Mouse (Mus musculus): ENCODE results near the gene Tigd3.
A peak's percentile ranks its signal among the peaks of the same experiment; 100 is the strongest.
"Not testable (repeated sequence)": the region's sequence is repeated elsewhere in the genome, so short reads cannot be mapped to it uniquely, and the experiment has no call there.

Tigd3 gene

GRCm38 (mm10) chr19:5922119-5922942 lies 28.4 kb upstream of the Tigd3 start:
- no peak for DNase-seq (ENCODE audit: low spot score in 2 of 2)

GRCm38 (mm10) chr19:5921715-5922114 lies 27.8 kb upstream of the Tigd3 start:
- no peak for DNase-seq (ENCODE audit: low spot score in 2 of 2)

GRCm38 (mm10) chr19:5913007-5913719 lies 19.2 kb upstream of the Tigd3 start, which contains the start of gene Dpf2:
TSS of gene Dpf2 (minus strand) at chr19:5913010.
- no peak for DNase-seq (ENCODE audit: low spot score in 2 of 2)

- peak; percentile 98 to 100 for DNase-seq (ENCODE audit: low spot score in 2 of 2)
These were observed 18.4 kb upstream of the Tigd3 start for GRCm38 (mm10) chr19:5912103-5913006.

GRCm38 (mm10) chr19:5911430-5912102 lies 17.6 kb upstream of the Tigd3 start:
- no peak for DNase-seq (ENCODE audit: low spot score in 2 of 2)

- DNase-seq (ENCODE audit: low spot score in 2 of 2), result no peak
These were observed 16.3 kb upstream of the Tigd3 start for GRCm38 (mm10) chr19:5910221-5910620.

GRCm38 (mm10) chr19:5907275-5907674 lies 13.3 kb upstream of the Tigd3 start:
- no peak for DNase-seq (ENCODE audit: low spot score in 2 of 2)

GRCm38 (mm10) chr19:5893282-5894001 lies 507 bp downstream of the Tigd3 start:
- no peak for DNase-seq (ENCODE audit: low spot score in 2 of 2)

GRCm38 (mm10) chr19:5892735-5893134 lies 1.2 kb downstream of the Tigd3 start:
- DNase-seq (ENCODE audit: low spot score in 2 of 2), result no peak

GRCm38 (mm10) chr19:5892262-5892661 lies 1.7 kb downstream of the Tigd3 start:
- no peak for DNase-seq (ENCODE audit: low spot score in 2 of 2)

GRCm38 (mm10) chr19:5891521-5892258 lies 2.3 kb downstream of the Tigd3 start:
- DNase-seq (ENCODE audit: low spot score in 2 of 2), result no peak

GRCm38 (mm10) chr19:5889211-5889610 lies 4.7 kb downstream of the Tigd3 start:
- no peak for DNase-seq (ENCODE audit: low spot score in 2 of 2)

- DNase-seq (ENCODE audit: low spot score in 2 of 2), result no peak
These were observed 6.6 kb downstream of the Tigd3 start for GRCm38 (mm10) chr19:5887234-5887815.

- DNase-seq (ENCODE audit: low spot score in 2 of 2), result no peak
These were observed 8.1 kb downstream of the Tigd3 start for GRCm38 (mm10) chr19:5885838-5886237.

- DNase-seq (ENCODE audit: low spot score in 2 of 2), result no peak
These were observed 10.0 kb downstream of the Tigd3 start for GRCm38 (mm10) chr19:5883935-5884334.

- DNase-seq (ENCODE audit: low spot score in 2 of 2), result not testable (repeated sequence)
These were observed 11.9 kb downstream of the Tigd3 start for GRCm38 (mm10) chr19:5882079-5882478.

- DNase-seq (ENCODE audit: low spot score in 2 of 2), result no peak
These were observed 12.8 kb downstream of the Tigd3 start for GRCm38 (mm10) chr19:5881155-5881554.

- DNase-seq (ENCODE audit: low spot score in 2 of 2), result no peak
These were observed 14.2 kb downstream of the Tigd3 start for GRCm38 (mm10) chr19:5879735-5880134.

- DNase-seq (ENCODE audit: low spot score in 2 of 2), result no peak
These were observed 15.0 kb downstream of the Tigd3 start for GRCm38 (mm10) chr19:5878916-5879315.

GRCm38 (mm10) chr19:5878362-5878722 lies 15.6 kb downstream of the Tigd3 start:
- DNase-seq (ENCODE audit: low spot score in 2 of 2), result no peak
